ENCODE assay signal across 17 mouse cellular contexts in the genomic region with DNA sequence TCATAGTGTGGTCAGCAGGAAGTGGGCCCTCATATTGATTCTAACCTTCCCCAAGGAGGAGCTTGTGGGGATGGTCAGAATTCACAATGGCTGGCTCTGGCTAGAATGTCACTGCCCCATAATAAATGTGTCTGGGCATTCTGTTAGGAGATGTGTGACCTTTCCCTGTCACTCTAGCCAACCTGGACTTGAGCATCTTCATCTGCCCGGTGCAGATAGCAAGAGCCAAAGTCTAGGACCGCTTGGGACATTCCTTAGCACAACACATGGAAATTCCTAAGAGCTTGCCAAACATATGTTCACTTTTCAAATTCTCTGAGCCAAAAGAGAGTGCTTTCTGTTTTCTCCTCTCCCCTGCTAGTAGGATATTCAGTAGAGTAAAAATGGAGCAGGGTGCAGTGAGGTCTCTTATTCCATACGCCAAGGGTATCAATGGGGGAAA.
A peak's percentile ranks its signal among the peaks of the same experiment; 100 is the strongest.
DNase-seq lines count a peak whose midpoint lies in the region; ATAC-seq and TF ChIP-seq lines count a peak whose summit lies in the region.
"Had no signal": no experiment of that assay in that cellular context is flagged by ENCODE, and none has a peak within 500 bp of the region (broad histone marks: within the 10 kb centered on the region; RNA-seq: fewer than 3 reads in every experiment).

No protein-coding gene starts in this region.

- H3K9me3 ChIP-seq in forebrain, postnatal 0 days (ENCODE audit: low read length) = no peaks in the 10 kb centered on the region
- H3K9me3 ChIP-seq in forebrain, embryonic 12.5 days = no peaks in the 10 kb centered on the region
- H3K9me3 ChIP-seq in limb, embryonic 14.5 days (ENCODE audit: control insufficient read depth, low read length) = no peaks in the 10 kb centered on the region
- no peaks in the 10 kb centered on the region for H3K9me3 ChIP-seq in limb, embryonic 10.5 days (replicated peaks)
- H3K9me3 ChIP-seq in intestine, embryonic 15.5 days = no peaks in the 10 kb centered on the region
- H3K9me3 ChIP-seq: heart, embryonic 15.5 days; hindbrain, embryonic 15.5 days; lung, embryonic 15.5 days had no signal

- H3K9ac ChIP-seq in forebrain, postnatal 0 days = no peak overlapping the region
- no peak overlapping the region for H3K9ac ChIP-seq in forebrain, embryonic 12.5 days
- H3K9ac ChIP-seq in limb, embryonic 14.5 days (ENCODE audit: low read depth, low read length, severe bottlenecking) = no peak overlapping the region
- no peak overlapping the region for H3K9ac ChIP-seq in intestine, embryonic 15.5 days
- H3K9ac ChIP-seq: heart, embryonic 15.5 days; hindbrain, embryonic 15.5 days; lung, embryonic 15.5 days had no signal

- H3K4me2 ChIP-seq in forebrain, postnatal 0 days (ENCODE audit: low read depth) = no peak overlapping the region
- H3K4me2 ChIP-seq in forebrain, embryonic 12.5 days = no peak overlapping the region
- H3K4me2 ChIP-seq in limb, embryonic 14.5 days (replicated peaks; ENCODE audit: low read depth, low read length, severe bottlenecking) = no peak overlapping the region
- no peak overlapping the region for H3K4me2 ChIP-seq in intestine, embryonic 15.5 days (replicated peaks)
- H3K4me2 ChIP-seq: heart, embryonic 15.5 days; hindbrain, embryonic 15.5 days; lung, embryonic 15.5 days had no signal

- H3K4me1 ChIP-seq in forebrain, postnatal 0 days (ENCODE audit: insufficient read depth) = 0 out of 2 replicates have a peak, but pooled peaks cover 5% of the 10 kb centered on the region
- H3K4me1 ChIP-seq in forebrain, embryonic 12.5 days = no peaks in the 10 kb centered on the region
- H3K4me1 ChIP-seq in limb, embryonic 14.5 days (ENCODE audit: control insufficient read depth, insufficient read depth, low read length) = no peaks in the 10 kb centered on the region
- H3K4me1 ChIP-seq in limb, embryonic 10.5 days = peaks cover 6% of the 10 kb centered on the region
- 0 out of 2 replicates have a peak, but pooled peaks cover 2% of the 10 kb centered on the region for H3K4me1 ChIP-seq in intestine, embryonic 15.5 days (replicated peaks)
- H3K4me1 ChIP-seq: hindbrain, embryonic 15.5 days had no signal

- H3K27me3 ChIP-seq in forebrain, postnatal 0 days (ENCODE audit: insufficient read depth, low read length) = no peaks in the 10 kb centered on the region
- H3K27me3 ChIP-seq in forebrain, embryonic 12.5 days = peaks cover 31% of the 10 kb centered on the region
- H3K27me3 ChIP-seq in limb, embryonic 14.5 days (ENCODE audit: control insufficient read depth, insufficient read depth, low read length) = no peaks in the 10 kb centered on the region
- H3K27me3 ChIP-seq in limb, embryonic 10.5 days (ENCODE audit: low read depth, poor library complexity, severe bottlenecking) = no peaks in the 10 kb centered on the region
- H3K27me3 ChIP-seq in intestine, embryonic 15.5 days (replicated peaks) = no peaks in the 10 kb centered on the region
- H3K27me3 ChIP-seq: heart, embryonic 15.5 days; lung, embryonic 15.5 days had no signal

- no peaks in the 10 kb centered on the region for H3K36me3 ChIP-seq in forebrain, postnatal 0 days (ENCODE audit: insufficient read depth)
- no peaks in the 10 kb centered on the region for H3K36me3 ChIP-seq in forebrain, embryonic 12.5 days (replicated peaks)
- H3K36me3 ChIP-seq in limb, embryonic 14.5 days (ENCODE audit: control insufficient read depth, insufficient read depth, low read length) = no peaks in the 10 kb centered on the region
- H3K36me3 ChIP-seq in limb, embryonic 10.5 days = no peaks in the 10 kb centered on the region
- no peaks in the 10 kb centered on the region for H3K36me3 ChIP-seq in intestine, embryonic 15.5 days
- H3K36me3 ChIP-seq: heart, embryonic 15.5 days; hindbrain, embryonic 15.5 days; lung, embryonic 15.5 days had no signal

- DNase-seq in forebrain, postnatal 0 days = peak; percentile 48
- DNase-seq in limb, embryonic 14.5 days (ENCODE audit: low spot score) = peak; percentile 68
- DNase-seq in limb, embryonic 10.5 days (ENCODE audit: low spot score) = no peak
- peak; percentile 70 for DNase-seq in cerebellum, adult 8-10 months
- DNase-seq in adrenal gland, adult (ENCODE audit: inconsistent age in 2 of 2, low spot score in 1 of 2) = no peak
- DNase-seq: adrenal gland, adult 8-10 months; heart, adult 18-20 months; kidney, adult 18-20 months; kidney, postnatal 36 days; thymus, postnatal 4 days had no signal

- ATAC-seq in forebrain, postnatal 0 days = no peak
- no peak for ATAC-seq in forebrain, embryonic 12.5 days (ENCODE audit: low FRiP score)
- no peak for ATAC-seq in limb, embryonic 14.5 days (ENCODE audit: low FRiP score, low read depth)
- ATAC-seq in intestine, embryonic 15.5 days = no peak
- ATAC-seq: midbrain, embryonic 16.5 days had no signal

- H3K27ac ChIP-seq in forebrain, postnatal 0 days (ENCODE audit: low read depth, low read length) = no peak overlapping the region
- H3K27ac ChIP-seq in forebrain, embryonic 12.5 days = no peak overlapping the region
- no peak overlapping the region for H3K27ac ChIP-seq in limb, embryonic 14.5 days (replicated peaks; ENCODE audit: low read depth, low read length)
- H3K27ac ChIP-seq in limb, embryonic 10.5 days = no peak overlapping the region
- H3K27ac ChIP-seq in intestine, embryonic 15.5 days = no peak overlapping the region
- H3K27ac ChIP-seq: heart, embryonic 15.5 days; hindbrain, embryonic 15.5 days; lung, embryonic 15.5 days; stomach, postnatal 0 days had no signal

- H3K4me3 ChIP-seq in forebrain, postnatal 0 days (ENCODE audit: low read depth, low read length) = no peak overlapping the region
- H3K4me3 ChIP-seq in forebrain, embryonic 12.5 days (replicated peaks) = no peak overlapping the region
- H3K4me3 ChIP-seq in limb, embryonic 14.5 days (replicated peaks; ENCODE audit: low read length) = no peak overlapping the region
- H3K4me3 ChIP-seq in limb, embryonic 10.5 days = no peak overlapping the region
- H3K4me3 ChIP-seq in intestine, embryonic 15.5 days (replicated peaks) = no peak overlapping the region
- H3K4me3 ChIP-seq: heart, embryonic 15.5 days; hindbrain, embryonic 15.5 days; lung, embryonic 15.5 days had no signal

- WGBS in forebrain, postnatal 0 days = 54% methylated on average over 3 of the region's 3 CpGs
- whole genome bisulfite sequencing in forebrain, embryonic 12.5 days = 85% methylated on average over 3 of the region's 3 CpGs
- WGBS in limb, embryonic 14.5 days = 54% methylated on average over 3 of the region's 3 CpGs
- WGBS in limb, embryonic 10.5 days = 86% methylated on average over 3 of the region's 3 CpGs
- 52% methylated on average over 3 of the region's 3 CpGs for whole genome bisulfite sequencing in intestine, embryonic 15.5 days

- no peak for TF ChIP-seq POLR2A in limb, embryonic 14.5 days (IDR thresholded peaks at IDR 0.05; ENCODE audit: borderline replicate concordance, extremely low read depth, insufficient read depth, insufficient read length)

- no peak for TF ChIP-seq CTCF in forebrain, postnatal 0 days (IDR thresholded peaks at IDR 0.05; ENCODE audit: low read depth)

Comparison
In these comparisons a context has a peak if more than half of its experiments do, and no peak if none do; other contexts are left out.
1. DNase-seq: peak in forebrain, postnatal 0 days (single experiment), limb, embryonic 14.5 days (single experiment) and cerebellum, adult 8-10 months (single experiment); none in limb, embryonic 10.5 days (single experiment) and adrenal gland, adult (0 of 2).